Mouse (Mus musculus) stomach, embryonic 16.5 days (tissue): ENCODE measurements at regions not wholly inside any gene's neighbourhood (a gene's known extent, or its start where the extent isn't known, plus 50 kb on each side); places are given as distances from the start of the nearest gene placed in this dataset.

ENCODE experiments used
- ATAC-seq: fragments of 200-750 bp; cut with Nextera tagmentation; 2 replicates; pipeline ENCODE4 v1.8.0; 2017; ENCODE audit warnings: moderate number of reproducible peaks, moderate TSS enrichment; ENCODE audit not compliant: insufficient read depth, low FRiP score
- H3K27ac ChIP-seq: fragments of 300-500 bp; sonication (generic); 2 replicates; pipeline ENCODE4 v1.5.1; 2014; ENCODE audit warnings: low read length
- H3K27me3 ChIP-seq: fragments of 300-500 bp; sonication (generic); 2 replicates; pipeline ENCODE4 v1.6.1; 2014; ENCODE audit warnings: low read length, control low read depth, mixed read lengths; ENCODE audit not compliant: control insufficient read depth, insufficient read depth
- H3K36me3 ChIP-seq: fragments of 300-500 bp; sonication (generic); 2 replicates; pipeline ENCODE4 v1.6.1; 2014; ENCODE audit warnings: low read length; ENCODE audit not compliant: control insufficient read depth, insufficient read depth
- H3K4me1 ChIP-seq: fragments of 300-500 bp; sonication (generic); 2 replicates; pipeline ENCODE4 v1.6.1; 2014; ENCODE audit warnings: low read length, control low read depth, mixed read lengths; ENCODE audit not compliant: control insufficient read depth, insufficient read depth
- H3K4me2 ChIP-seq: fragments of 300-500 bp; sonication (generic); 2 replicates; pipeline ENCODE4 v1.6.1; 2014; ENCODE audit warnings: low read depth, low read length, mixed read lengths
- H3K4me3 ChIP-seq: fragments of 300-500 bp; sonication (generic); replicated peaks from 2 replicates; pipeline ENCODE4 v1.5.1; 2014; ENCODE audit warnings: mild to moderate bottlenecking, low read length
- H3K9ac ChIP-seq: fragments of 300-500 bp; sonication (generic); 2 replicates; pipeline ENCODE4 v1.6.1; 2014; ENCODE audit warnings: low read length
- H3K9me3 ChIP-seq: fragments of 300-500 bp; sonication (generic); replicated peaks from 2 replicates; pipeline ENCODE4 v1.6.1; 2016; ENCODE audit warnings: low read length, control low read depth; ENCODE audit not compliant: control insufficient read depth
- WGBS: fragments of 180-500 bp; shearing (Covaris S2); extraction: QIAGEN DNeasy Blood & Tissue Kit; methylation state at CpG from one replicate; pipeline ENCODE4 v1.1.7; 2014; 5-methylcytosine and 5-hydroxymethylcytosine counted together

DNA sequence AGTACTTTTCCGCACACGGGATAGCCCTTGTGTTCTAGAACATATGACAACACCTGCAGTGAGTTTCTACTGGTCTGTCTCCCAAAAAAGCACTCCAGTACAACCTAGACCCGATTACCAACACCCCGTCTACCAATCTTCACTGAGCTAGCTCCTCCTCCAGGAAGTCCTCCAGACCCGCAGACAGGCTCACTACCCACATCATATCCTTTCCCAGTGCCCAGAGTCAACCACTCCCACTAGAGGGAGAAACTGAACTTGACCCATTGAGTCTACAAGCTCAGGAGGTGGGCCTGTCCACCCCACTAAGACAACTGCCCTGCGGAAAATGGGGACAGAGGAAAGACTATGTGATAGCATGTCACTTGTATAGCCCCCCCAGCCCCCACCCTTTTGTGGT, 51.2 kb upstream of the Ppp1r26 start:
- no peak overlapping the region for H3K27ac ChIP-seq
- H3K27me3 ChIP-seq, result no peaks in the 10 kb centered on the region
- no peaks in the 10 kb centered on the region for H3K36me3 ChIP-seq
- no peak overlapping the region for H3K9ac ChIP-seq
- H3K9me3 ChIP-seq, result no peaks in the 10 kb centered on the region
- no peak overlapping the region for H3K4me2 ChIP-seq
- no peak overlapping the region for H3K4me3 ChIP-seq
- 87% methylated on average over 6 of the region's 6 CpGs for WGBS
- ATAC-seq, result no peak
- H3K4me1 ChIP-seq, result no peaks in the 10 kb centered on the region
